Mouse (Mus musculus) limb, embryonic 14.5 days (tissue): ENCODE measurements around the gene Olfr293. TPM values are rescaled to one million over a fixed set of nuclear protein-coding genes. Genes with fewer than 3 reads are reported as not detected.

Experiments used
- ATAC-seq: fragments of 200-750 bp; cut with Nextera tagmentation; 2 replicates; pipeline ENCODE4 v1.8.0; 2017; ENCODE audit warnings: low read depth, moderate number of reproducible peaks, moderate TSS enrichment; ENCODE audit not compliant: low FRiP score
- DNase-seq: peaks from one replicate; pipeline ENCODE4 v3.0.0-alpha.2; 2015; ENCODE audit warnings: low spot score
- H3K27ac ChIP-seq: fragments of 300-500 bp; sonication (generic); replicated peaks from 2 replicates; pipeline ENCODE4 v1.5.1; 2014; ENCODE audit warnings: low read depth, mild to moderate bottlenecking, low read length, moderate library complexity, mixed read lengths
- H3K27me3 ChIP-seq: fragments of 300-500 bp; sonication (generic); 2 replicates; pipeline ENCODE4 v1.6.1; 2014; ENCODE audit warnings: low read length, mixed read lengths; ENCODE audit not compliant: control insufficient read depth, insufficient read depth
- H3K36me3 ChIP-seq: fragments of 300-500 bp; sonication (generic); 2 replicates; pipeline ENCODE4 v1.6.1; 2014; ENCODE audit warnings: mild to moderate bottlenecking, low read length, moderate library complexity, mixed read lengths; ENCODE audit not compliant: control insufficient read depth, insufficient read depth
- H3K4me1 ChIP-seq: fragments of 300-500 bp; sonication (generic); 2 replicates; pipeline ENCODE4 v1.6.1; 2014; ENCODE audit warnings: antibody characterized with exemption, low read length, mixed read lengths; ENCODE audit not compliant: control insufficient read depth, insufficient read depth
- H3K4me2 ChIP-seq: fragments of 300-500 bp; sonication (generic); replicated peaks from 2 replicates; pipeline ENCODE4 v1.6.1; 2014; ENCODE audit warnings: low read depth, mild to moderate bottlenecking, low read length, moderate library complexity; ENCODE audit not compliant: severe bottlenecking
- H3K4me3 ChIP-seq: fragments of 300-500 bp; sonication (generic); replicated peaks from 2 replicates; pipeline ENCODE4 v1.5.1; 2014; ENCODE audit warnings: low read length
- H3K9ac ChIP-seq: fragments of 300-500 bp; sonication (generic); 2 replicates; pipeline ENCODE4 v1.6.1; 2014; ENCODE audit warnings: mild to moderate bottlenecking, low read depth, low read length, moderate library complexity; ENCODE audit not compliant: severe bottlenecking
- H3K9me3 ChIP-seq: fragments of 300-500 bp; sonication (generic); 2 replicates; pipeline ENCODE4 v1.6.1; 2016; ENCODE audit warnings: low read length; ENCODE audit not compliant: control insufficient read depth
- POLR2A ChIP-seq: fragments of 200-500 bp; IDR thresholded peaks from 2 replicates; pipeline ENCODE4 v1.8.0; 2012; ENCODE audit warnings: inconsistent platforms, mild to moderate bottlenecking, moderate library complexity, borderline replicate concordance; ENCODE audit not compliant: insufficient read depth, insufficient read length; ENCODE audit errors: extremely low read depth
- WGBS: fragments of 180-500 bp; shearing (Covaris S2); extraction: QIAGEN DNeasy Blood & Tissue Kit; methylation state at CpG from one replicate; pipeline ENCODE4 v1.1.7; 2014; 5-methylcytosine and 5-hydroxymethylcytosine counted together
- polyA plus RNA-seq, 2 experiments: library from polyadenylated mRNA; depleted of rRNA in 1 of 2; stranded (reverse) in 1 of 2; unstranded in 1 of 2; fragments of >200 nt; fragmentation: Nextera tagmentation in 1 of 2; extraction: Ambion mirVana in 1 of 2; gene quantifications; 2 replicates each; pipeline versions ENCODE4 v1.2.1 to v1.2.3; 2012 to 2014

Olfr293 gene
- polyA plus RNA-seq (2012; rRNA removed) (not detected in 2 replicates), polyA plus RNA-seq (2014; fragmentation: Nextera tagmentation; extraction: Ambion mirVana) (not detected in 2 replicates)

- no peak within 1 kb of the TSS for H3K27ac ChIP-seq
- no peak for ATAC-seq
- no peak within 1 kb of the TSS for H3K4me3 ChIP-seq
- H3K4me1 ChIP-seq: no peaks in the 10 kb centered on the region
- no peak for TF ChIP-seq POLR2A
- H3K4me2 ChIP-seq: no peak within 1 kb of the TSS
- 87% methylated on average over 4 of the region's 4 CpGs for WGBS
- no peaks in the 10 kb centered on the region for H3K36me3 ChIP-seq
- no peak within 1 kb of the TSS for H3K9ac ChIP-seq
- H3K27me3 ChIP-seq: no peaks in the 10 kb centered on the region
- DNase-seq: no peak
- H3K9me3 ChIP-seq: no peaks in the 10 kb centered on the region
These were observed at the start of gene Olfr293 for GRCm38 (mm10) chr7:86648761-86649160. Gene Olfr293 (plus strand): TSS chr7:86649061.

GRCm38 (mm10) chr7:86616543-86616942 is 32.3 kb upstream of the Olfr293 start, which contains the start of gene Olfr294:
Gene Olfr294 (minus strand): TSS chr7:86616643.
- no peak within 1 kb of the TSS for H3K27ac ChIP-seq
- 56% methylated on average over 2 of the region's 2 CpGs for WGBS
- TF ChIP-seq POLR2A: no peak
- no peak within 1 kb of the TSS for H3K4me3 ChIP-seq
- H3K4me2 ChIP-seq: no peak within 1 kb of the TSS
- no peaks in the 10 kb centered on the region for H3K36me3 ChIP-seq
- H3K4me1 ChIP-seq: no peaks in the 10 kb centered on the region
- ATAC-seq (no peak), DNase-seq (no peak)
- H3K27me3 ChIP-seq: no peaks in the 10 kb centered on the region
- H3K9ac ChIP-seq: no peak within 1 kb of the TSS
- no peaks in the 10 kb centered on the region for H3K9me3 ChIP-seq

GRCm38 (mm10) chr7:86688030-86688429 is 39.2 kb downstream of the Olfr293 start, which contains the start of gene Olfr292:
Gene Olfr292 (plus strand): TSS chr7:86688330.
- TF ChIP-seq POLR2A: no peak
- Histone ChIP-seq H3K4me3 (no peak within 1 kb of the TSS), H3K4me2 (no peak within 1 kb of the TSS), H3K4me1 (no peaks in the 10 kb centered on the region), H3K36me3 (no peaks in the 10 kb centered on the region), H3K9me3 (no peaks in the 10 kb centered on the region), H3K27me3 (no peaks in the 10 kb centered on the region), H3K9ac (no peak within 1 kb of the TSS), H3K27ac (no peak within 1 kb of the TSS)
- no peak for DNase-seq
- no peak for ATAC-seq

Other genes starting within 250 kb of the Olfr293 start
- gene Olfr301, start 245.2 kb upstream of the Olfr293 start, polyA plus RNA-seq (2012; rRNA removed): not detected in 2 replicates
- gene Olfr301, start 245.2 kb upstream of the Olfr293 start, polyA plus RNA-seq (2014; fragmentation: Nextera tagmentation; extraction: Ambion mirVana): not detected in 2 replicates
- gene Olfr299, start 189.1 kb upstream of the Olfr293 start, polyA plus RNA-seq (2012; rRNA removed): not detected in 2 replicates
- gene Olfr299, start 189.1 kb upstream of the Olfr293 start, polyA plus RNA-seq (2014; fragmentation: Nextera tagmentation; extraction: Ambion mirVana): not detected in 2 replicates
- not detected in 2 replicates for gene Olfr298, start 156.6 kb upstream of the Olfr293 start, polyA plus RNA-seq (2012; rRNA removed)
- not detected in 2 replicates for gene Olfr298, start 156.6 kb upstream of the Olfr293 start, polyA plus RNA-seq (2014; fragmentation: Nextera tagmentation; extraction: Ambion mirVana)
- gene Olfr297, start 129.1 kb upstream of the Olfr293 start, polyA plus RNA-seq (2012; rRNA removed): not detected in 2 replicates
- not detected in 2 replicates for gene Olfr297, start 129.1 kb upstream of the Olfr293 start, polyA plus RNA-seq (2014; fragmentation: Nextera tagmentation; extraction: Ambion mirVana)
- gene Olfr295, start 65.2 kb upstream of the Olfr293 start, polyA plus RNA-seq (2012; rRNA removed): not detected in 2 replicates
- gene Olfr295, start 65.2 kb upstream of the Olfr293 start, polyA plus RNA-seq (2014; fragmentation: Nextera tagmentation; extraction: Ambion mirVana): not detected in 2 replicates
- gene Olfr294, start 32.4 kb upstream of the Olfr293 start, polyA plus RNA-seq (2012; rRNA removed): not detected in 2 replicates
- not detected in 2 replicates for gene Olfr294, start 32.4 kb upstream of the Olfr293 start, polyA plus RNA-seq (2014; fragmentation: Nextera tagmentation; extraction: Ambion mirVana)
- not detected in 2 replicates for gene Olfr292, start 39.3 kb downstream of the Olfr293 start, polyA plus RNA-seq (2012; rRNA removed)
- gene Olfr292, start 39.3 kb downstream of the Olfr293 start, polyA plus RNA-seq (2014; fragmentation: Nextera tagmentation; extraction: Ambion mirVana): not detected in 2 replicates
- gene Folh1, start 126.9 kb downstream of the Olfr293 start, polyA plus RNA-seq (2012; rRNA removed): 0.15 and 0.18 TPM in 2 replicates
- gene Folh1, start 126.9 kb downstream of the Olfr293 start, polyA plus RNA-seq (2014; fragmentation: Nextera tagmentation; extraction: Ambion mirVana): 0.14 and 0.18 TPM in 2 replicates
- gene Vmn2r77, start 146.0 kb downstream of the Olfr293 start, polyA plus RNA-seq (2012; rRNA removed): not detected in 2 replicates
- gene Vmn2r77, start 146.0 kb downstream of the Olfr293 start, polyA plus RNA-seq (2014; fragmentation: Nextera tagmentation; extraction: Ambion mirVana): not detected in 2 replicates